Mouse (Mus musculus) frontal cortex, adult (tissue): ENCODE measurements around the gene Gtpbp4.
"Not testable (repeated sequence)": the region's sequence is repeated elsewhere in the genome, so short reads cannot be mapped to it uniquely, and the experiment has no call there.

Source experiments
- ATAC-seq: cut with Nextera tagmentation; 2 replicates; pipeline ENCODE4 v1.9.2; 2017; ENCODE audit warnings: mild to moderate bottlenecking, moderate library complexity, mixed read lengths; ENCODE audit not compliant: low TSS enrichment

Gene Gtpbp4

DNA sequence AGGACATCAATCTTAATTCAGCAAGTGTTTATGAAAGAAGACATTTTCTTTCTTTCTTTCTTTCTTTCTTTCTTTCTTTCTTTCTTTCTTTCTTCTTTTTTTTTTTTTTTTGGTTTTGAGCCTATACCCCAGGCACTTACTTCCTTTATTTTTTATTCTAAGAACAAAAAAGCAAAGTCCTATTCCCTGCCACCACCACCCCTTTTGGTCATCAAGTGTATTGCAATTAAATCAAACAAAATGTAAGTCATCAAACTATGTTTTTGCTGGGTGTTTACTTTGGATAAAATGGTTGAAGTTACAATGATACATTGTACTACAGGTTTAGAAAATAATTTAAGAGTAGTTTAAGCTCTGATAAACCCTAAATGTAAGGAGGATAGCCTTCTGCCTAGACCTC is 23.5 kb downstream of the Gtpbp4 start:
- ATAC-seq = no peak

DNA sequence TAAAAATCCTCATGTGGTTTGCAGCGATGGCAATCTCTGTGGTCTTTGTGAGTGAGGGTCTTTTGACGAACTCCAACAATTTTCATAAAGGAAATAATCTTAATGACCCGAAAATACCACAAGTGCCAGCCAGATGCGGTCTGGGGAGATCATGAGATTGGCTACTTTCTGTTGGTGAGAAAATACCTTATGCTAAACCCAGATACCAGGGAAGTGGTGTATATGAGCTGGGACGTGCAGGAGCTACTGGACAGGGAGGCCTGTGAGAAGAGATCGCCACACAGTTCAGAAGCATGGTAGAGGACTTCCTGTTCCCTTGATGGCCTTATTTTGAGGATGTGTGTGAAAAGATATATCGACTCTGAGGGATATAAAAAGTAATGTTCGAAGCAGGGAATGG is 28.1 kb downstream of the Gtpbp4 start:
- no peak for ATAC-seq

DNA sequence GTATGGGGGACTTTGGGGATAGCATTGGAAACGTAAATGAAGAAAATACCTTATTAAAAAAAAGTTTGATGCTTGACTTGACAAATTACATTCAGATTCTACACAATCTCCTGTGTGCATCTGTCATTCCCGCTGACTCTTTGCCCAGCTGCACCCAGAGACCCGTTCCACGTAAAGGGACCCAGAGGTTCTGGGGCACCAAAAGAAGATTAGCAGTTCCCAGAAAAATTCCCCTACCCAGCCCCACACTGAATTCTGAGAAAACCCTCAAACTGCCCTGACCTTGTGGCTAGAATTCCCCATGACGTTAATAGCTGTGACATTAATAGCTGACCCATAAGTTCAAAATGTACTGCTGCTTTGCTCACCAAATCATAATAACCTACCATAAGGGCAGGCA is 30.7 kb downstream of the Gtpbp4 start:
- no peak for ATAC-seq

DNA sequence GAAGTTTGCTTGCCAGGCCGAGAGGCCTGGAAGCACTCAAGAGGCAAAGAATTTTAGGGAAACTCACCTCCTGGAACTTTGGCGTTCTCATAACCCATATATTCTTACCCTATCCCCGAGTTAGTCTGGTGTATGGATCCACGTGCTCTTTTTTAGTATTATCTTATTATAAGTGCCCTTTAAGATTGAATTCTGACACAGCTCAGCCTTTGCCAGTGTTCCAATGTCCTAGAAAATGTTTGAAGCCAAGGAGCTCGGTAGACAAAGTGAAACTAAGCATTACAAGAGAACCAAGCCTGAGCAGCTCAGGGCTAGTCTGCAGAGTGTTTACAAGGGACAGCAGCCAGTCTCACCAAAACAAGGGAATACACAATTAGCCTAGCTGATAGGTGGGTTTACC is 33.6 kb downstream of the Gtpbp4 start:
- not testable (repeated sequence) for ATAC-seq

DNA sequence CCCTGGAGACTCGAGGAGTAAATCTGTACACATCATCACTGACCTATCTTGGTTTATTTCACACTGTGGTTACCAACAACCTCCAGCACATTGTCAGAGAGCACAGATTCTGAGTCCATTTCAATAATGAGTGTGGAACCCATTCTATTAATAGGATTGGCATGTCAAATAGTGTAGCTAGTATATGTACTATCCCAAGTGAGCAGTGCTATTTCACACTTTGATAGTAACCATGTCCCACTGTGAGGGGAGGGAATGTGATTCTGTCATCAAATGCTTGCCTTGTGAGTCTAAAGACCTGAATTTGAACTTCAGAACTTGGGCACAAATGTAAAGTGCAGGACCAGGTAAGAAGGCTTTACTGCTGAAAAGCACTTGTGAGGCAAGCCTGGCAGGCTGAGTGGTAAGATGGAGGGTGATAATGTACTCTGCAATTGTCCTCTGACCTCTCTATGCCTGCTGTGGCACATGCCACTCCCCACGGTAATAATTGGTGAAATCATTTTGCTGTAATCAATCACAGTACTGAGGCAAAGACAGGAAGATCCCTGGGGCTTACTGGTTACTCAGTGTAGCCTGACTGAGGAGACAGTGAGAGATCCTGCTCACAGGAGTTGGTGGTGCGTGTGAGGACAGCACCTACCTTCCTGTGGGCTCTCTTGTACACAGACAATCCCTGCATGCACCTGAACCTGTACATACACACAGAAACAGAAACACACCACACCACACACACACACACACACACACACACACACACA is 34.6 kb downstream of the Gtpbp4 start:
- not testable (repeated sequence) for ATAC-seq

DNA sequence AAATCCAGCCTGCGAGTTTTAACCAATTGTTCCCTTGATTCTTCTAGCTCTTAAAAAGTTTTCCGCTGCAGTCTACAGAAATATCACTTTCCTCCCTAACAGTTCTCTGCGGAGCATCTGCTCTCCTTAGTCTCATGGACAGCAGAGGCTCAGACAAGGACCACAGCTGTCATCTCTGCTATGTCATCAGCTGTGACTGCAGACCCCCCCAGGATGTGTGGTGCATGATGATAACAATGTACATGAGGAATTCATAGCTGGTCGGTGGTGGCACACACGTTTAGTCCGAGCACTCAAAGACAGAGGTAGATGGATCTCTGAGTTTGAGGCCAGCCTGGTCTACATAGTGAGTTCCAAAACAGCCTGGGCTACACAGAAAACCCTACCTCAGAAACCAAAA is 36.3 kb downstream of the Gtpbp4 start:
- not testable (repeated sequence) for ATAC-seq

DNA sequence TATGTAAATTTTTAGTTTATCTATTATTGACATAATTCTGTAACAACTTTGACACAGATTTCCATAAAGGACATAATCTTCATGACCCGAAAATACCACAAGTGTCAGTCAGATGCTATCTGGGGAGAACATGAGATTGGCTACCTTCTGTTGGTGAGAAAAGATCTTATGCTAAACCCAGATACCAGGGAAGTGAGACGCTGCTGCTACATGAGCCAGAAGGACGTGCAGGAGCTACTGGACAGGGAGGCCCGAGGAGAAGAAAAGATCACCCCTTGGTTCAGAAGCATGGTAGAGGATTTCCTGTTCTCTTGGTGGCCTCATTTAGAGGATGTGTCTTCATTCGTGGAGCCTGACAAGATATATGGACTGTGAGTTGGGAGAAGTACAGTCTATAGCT is 36.8 kb downstream of the Gtpbp4 start:
- not testable (repeated sequence) for ATAC-seq

DNA sequence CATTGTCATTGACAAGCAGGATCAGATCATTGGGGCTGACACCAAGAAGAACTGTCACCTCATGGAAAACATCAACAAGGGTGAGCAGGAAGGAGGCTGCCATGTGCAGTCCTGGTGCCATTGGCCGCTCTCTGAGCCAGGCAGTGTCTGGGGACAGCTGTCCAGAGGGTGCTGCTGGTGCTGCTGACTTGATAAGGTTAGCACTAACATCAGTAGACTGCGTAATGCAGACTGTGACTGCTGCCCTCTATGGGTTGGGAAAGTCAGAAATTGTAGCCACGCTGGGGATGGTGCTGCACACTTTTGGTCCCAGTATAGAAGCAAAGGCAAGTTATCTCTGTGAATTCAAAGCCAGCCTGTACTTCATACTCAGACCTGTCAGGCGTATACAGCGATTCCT is 39.0 kb downstream of the Gtpbp4 start:
- peak; percentile 39; the same call in 1 of the 2 replicates for ATAC-seq

DNA sequence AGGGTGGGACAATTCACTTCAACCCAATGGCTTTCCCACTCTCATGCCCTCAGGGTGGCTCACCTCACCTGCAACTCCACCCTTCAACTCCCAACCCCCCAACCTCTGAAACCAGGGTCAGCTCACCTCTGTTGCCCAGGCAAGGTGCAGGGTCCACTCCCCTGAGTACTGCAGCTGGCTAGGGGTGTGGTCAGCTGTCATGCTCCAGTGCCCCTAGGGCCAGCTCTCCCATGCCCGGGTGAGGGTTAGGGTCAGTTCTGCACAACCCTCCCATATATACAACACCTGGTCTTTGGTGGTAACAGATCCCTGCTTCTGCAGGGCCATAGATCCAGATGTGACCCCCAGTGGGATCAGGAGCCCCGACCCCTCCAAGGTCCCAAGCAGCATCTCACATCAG is 40.8 kb downstream of the Gtpbp4 start:
- not testable (repeated sequence) for ATAC-seq

DNA sequence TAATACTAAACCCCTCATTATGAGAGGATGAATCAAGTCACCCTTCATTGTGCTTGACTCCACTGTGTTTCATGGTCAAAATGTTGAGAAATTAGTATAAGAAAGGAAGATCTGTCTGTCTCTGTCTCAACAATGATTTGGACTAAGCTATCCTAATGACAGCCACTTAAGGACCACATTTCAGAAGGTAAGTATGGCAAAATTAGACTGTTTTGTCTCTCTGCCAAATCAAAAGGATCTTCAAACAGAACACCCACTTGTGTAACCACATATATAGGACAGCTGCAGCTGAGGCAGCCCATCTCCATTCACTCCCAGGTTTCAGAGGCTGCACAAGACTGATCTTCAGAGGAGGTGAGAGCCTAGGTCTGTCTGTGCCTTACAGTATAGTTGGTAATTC is 43.3 kb downstream of the Gtpbp4 start, which contains the start of gene Idi2:
Gene Idi2, plus strand, starts transcription at position 301 of the 400 bp plus-strand sequence.
- peak; percentile 74 for ATAC-seq

DNA sequence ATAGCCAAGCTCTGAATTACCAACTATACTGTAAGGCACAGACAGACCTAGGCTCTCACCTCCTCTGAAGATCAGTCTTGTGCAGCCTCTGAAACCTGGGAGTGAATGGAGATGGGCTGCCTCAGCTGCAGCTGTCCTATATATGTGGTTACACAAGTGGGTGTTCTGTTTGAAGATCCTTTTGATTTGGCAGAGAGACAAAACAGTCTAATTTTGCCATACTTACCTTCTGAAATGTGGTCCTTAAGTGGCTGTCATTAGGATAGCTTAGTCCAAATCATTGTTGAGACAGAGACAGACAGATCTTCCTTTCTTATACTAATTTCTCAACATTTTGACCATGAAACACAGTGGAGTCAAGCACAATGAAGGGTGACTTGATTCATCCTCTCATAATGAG is 47.8 kb downstream of the Gtpbp4 start, which contains the start of gene Gm9745:
Gene Gm9745, minus strand, starts transcription at position 101 of the 400 bp plus-strand sequence.
- peak; percentile 76 for ATAC-seq

DNA sequence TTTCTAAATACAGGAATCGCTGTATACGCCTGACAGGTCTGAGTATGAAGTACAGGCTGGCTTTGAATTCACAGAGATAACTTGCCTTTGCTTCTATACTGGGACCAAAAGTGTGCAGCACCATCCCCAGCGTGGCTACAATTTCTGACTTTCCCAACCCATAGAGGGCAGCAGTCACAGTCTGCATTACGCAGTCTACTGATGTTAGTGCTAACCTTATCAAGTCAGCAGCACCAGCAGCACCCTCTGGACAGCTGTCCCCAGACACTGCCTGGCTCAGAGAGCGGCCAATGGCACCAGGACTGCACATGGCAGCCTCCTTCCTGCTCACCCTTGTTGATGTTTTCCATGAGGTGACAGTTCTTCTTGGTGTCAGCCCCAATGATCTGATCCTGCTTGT is 52.1 kb downstream of the Gtpbp4 start:
- peak; percentile 75 for ATAC-seq

DNA sequence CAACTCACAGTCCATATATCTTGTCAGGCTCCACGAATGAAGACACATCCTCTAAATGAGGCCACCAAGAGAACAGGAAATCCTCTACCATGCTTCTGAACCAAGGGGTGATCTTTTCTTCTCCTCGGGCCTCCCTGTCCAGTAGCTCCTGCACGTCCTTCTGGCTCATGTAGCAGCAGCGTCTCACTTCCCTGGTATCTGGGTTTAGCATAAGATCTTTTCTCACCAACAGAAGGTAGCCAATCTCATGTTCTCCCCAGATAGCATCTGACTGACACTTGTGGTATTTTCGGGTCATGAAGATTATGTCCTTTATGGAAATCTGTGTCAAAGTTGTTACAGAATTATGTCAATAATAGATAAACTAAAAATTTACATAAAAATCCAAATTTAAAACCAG is 54.2 kb downstream of the Gtpbp4 start:
- not testable (repeated sequence) for ATAC-seq

DNA sequence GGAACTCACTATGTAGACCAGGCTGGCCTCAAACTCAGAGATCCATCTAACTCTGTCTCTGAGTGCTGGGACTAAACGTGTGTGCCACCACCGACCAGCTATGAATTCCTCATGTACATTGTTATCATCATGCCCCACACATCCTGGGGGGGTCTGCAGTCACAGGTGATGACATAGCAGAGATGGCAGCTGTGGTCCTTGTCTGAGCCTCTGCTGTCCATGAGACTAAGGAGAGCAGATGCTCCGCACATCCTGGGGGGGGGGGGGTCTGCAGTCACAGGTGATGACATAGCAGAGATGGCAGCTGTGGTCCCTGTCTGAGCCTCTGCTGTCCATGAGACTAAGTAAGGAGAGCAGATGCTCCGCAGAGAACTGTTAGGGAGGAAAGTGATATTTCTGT is 54.8 kb downstream of the Gtpbp4 start:
- not testable (repeated sequence) for ATAC-seq

DNA sequence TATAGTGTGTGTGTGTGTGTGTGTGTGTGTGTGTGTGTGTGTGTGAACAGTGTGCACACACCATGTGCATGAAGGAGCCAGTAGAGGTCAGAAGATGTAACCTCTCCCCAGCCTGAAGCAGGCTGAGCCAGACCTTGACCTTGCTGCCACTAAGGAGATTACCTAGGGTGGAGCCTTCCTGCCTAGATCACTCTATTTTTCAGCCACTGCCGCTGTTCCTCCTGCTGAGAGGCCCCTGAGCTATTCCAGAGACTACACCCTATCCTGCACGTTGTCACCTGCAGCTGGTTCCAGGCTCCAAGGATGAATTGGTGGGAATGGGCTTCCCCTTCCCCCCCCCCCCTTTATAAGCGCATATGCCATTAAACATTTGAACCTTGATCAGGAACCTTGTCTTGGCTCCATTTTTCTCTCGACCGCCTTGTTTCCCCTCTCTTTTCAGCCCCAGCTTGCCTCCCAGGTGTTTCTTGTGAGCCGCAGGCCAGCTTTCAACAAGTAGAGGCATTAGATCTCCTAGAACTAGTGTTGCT is 58.2 kb downstream of the Gtpbp4 start:
- not testable (repeated sequence) for ATAC-seq

DNA sequence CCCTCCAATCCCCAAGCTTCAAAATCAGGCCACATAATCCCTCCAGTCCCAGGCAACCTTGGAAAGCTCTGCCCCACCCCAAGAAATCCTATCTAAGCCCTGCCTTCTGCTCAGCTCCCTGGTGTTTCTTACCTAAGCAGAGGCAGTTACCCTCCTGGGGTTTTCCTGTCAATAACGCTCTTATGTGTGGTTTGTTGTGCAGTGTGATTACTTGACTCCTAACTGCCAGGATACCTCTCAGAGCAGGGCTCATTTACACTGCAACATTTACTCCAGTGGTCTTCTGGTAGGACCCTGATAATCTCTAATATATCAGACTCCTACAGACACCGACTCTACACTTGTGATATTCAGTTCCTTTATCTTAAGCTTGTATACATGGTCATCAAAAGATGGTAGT is 62.4 kb downstream of the Gtpbp4 start:
- no peak for ATAC-seq
